Mouse (Mus musculus) T-helper 17 cell (primary cell): ENCODE measurements at regions not wholly inside any gene's neighbourhood (a gene's known extent, or its start where the extent isn't known, plus 50 kb on each side); places are given as distances from the start of the nearest gene placed in this dataset.
"Not testable (repeated sequence)": the region's sequence is repeated elsewhere in the genome, so short reads cannot be mapped to it uniquely, and the experiment has no call there.

Experiments
- in situ Hi-C, 2 experiments: fragments of 300-600 bp; cut with MboI, MseI; formaldehyde crosslinking; loops; 1 replicate in 1 of 2; 2 replicates in 1 of 2; pipeline ENCODE4 v1.15.1; 2025; ENCODE audit warnings: high pct_unique_total_duplicates in 2 of 2

- in situ Hi-C loops = loop anchor here in 1 of 2 experiments (10.0 kb wide), 1 partner anchor 934 kb away; no protein-coding TSS in a partner anchor
These were observed 1263.3 kb upstream of the Klhl29 start for GRCm38 (mm10) chr12:6638761-6639281.

GRCm38 (mm10) chr12:6637771-6638305 is 1262.4 kb upstream of the Klhl29 start:
- in situ Hi-C loops = loop anchor here in 1 of 2 experiments (10.0 kb wide), 1 partner anchor 933 kb away; no protein-coding TSS in a partner anchor

GRCm38 (mm10) chr12:6622575-6623146 is 1247.2 kb upstream of the Klhl29 start:
- in situ Hi-C loops = loop anchor here (10.0 to 25.0 kb wide), 2 partner anchors 1215 to 1662 kb away; no protein-coding TSS in a partner anchor

GRCm38 (mm10) chr12:6601111-6601510 is 1225.6 kb upstream of the Klhl29 start:
- in situ Hi-C loops = loop anchor here (10.0 to 25.0 kb wide), 2 partner anchors 1236 to 1276 kb away; no protein-coding TSS in a partner anchor

GRCm38 (mm10) chr12:6595484-6595883 is 1220.0 kb upstream of the Klhl29 start:
- in situ Hi-C loops = not testable (repeated sequence)

GRCm38 (mm10) chr12:6590231-6590630 is 1214.7 kb upstream of the Klhl29 start:
- in situ Hi-C loops = no loop called here

- in situ Hi-C loops = no loop called here
These were observed 1212.7 kb upstream of the Klhl29 start for GRCm38 (mm10) chr12:6588031-6588701.

GRCm38 (mm10) chr12:6580195-6580594 is 1204.7 kb upstream of the Klhl29 start:
- in situ Hi-C loops = no loop called here

GRCm38 (mm10) chr12:6576866-6577360 is 1201.4 kb upstream of the Klhl29 start:
- in situ Hi-C loops = no loop called here
